Mouse (Mus musculus): ENCODE data around the gene Tgoln1.

DNA sequence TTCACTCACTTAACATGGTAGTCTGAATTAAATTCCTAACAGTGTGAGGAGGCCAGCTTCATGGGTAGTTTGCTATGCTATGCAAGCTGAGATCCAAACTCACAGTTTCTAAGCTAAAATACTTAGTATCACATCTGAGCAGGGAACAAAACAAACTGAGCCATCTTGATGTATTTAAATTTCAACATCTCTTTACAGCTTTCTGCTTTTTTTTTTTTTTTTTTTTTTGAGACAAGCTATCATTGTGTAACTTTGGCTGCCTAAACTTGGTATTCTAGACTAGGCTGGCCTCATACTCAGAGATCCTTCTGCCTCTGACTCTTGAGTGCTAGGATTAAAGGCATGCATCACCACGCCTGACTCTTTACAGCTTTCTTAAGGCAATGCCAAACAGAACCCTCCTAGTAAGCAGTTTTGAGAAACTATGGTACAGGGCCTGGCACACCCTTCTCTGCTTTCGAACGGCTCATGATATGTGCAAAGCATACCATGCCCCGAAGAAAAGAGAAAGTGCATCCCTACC, 8.1 kb downstream of the Tgoln1 start:
- TF ChIP-seq CTCF (IDR thresholded peaks at IDR 0.05; ENCODE audit: borderline replicate concordance, insufficient read depth, low read length): no peak
- TF ChIP-seq POLR2A (IDR thresholded peaks at IDR 0.05; ENCODE audit: low read depth, low read length): no peak
